Mouse (Mus musculus) limb, embryonic 11.5 days (tissue): ENCODE results near the gene Gsap. TPM values are rescaled to one million over a fixed set of nuclear protein-coding genes. Genes with fewer than 3 reads are reported as not detected.

Experiments used
- ATAC-seq: fragments of 200-750 bp; cut with Nextera tagmentation; 2 replicates; pipeline ENCODE4 v1.8.0; 2017; ENCODE audit warnings: low read depth; ENCODE audit not compliant: insufficient number of reproducible peaks, low FRiP score, low TSS enrichment
- DNase-seq: peaks from one replicate; pipeline ENCODE4 v3.0.0-alpha.2; 2015; ENCODE audit warnings: low spot score
- H3K27ac ChIP-seq: fragments of 300-500 bp; sonication (generic); replicated peaks from 2 replicates; pipeline ENCODE4 v1.5.1; 2014; ENCODE audit warnings: low read depth, mild to moderate bottlenecking, low read length
- H3K27me3 ChIP-seq: fragments of 300-500 bp; sonication (generic); 2 replicates; pipeline ENCODE4 v1.6.1; 2014; ENCODE audit warnings: mild to moderate bottlenecking, low read length, mixed read lengths; ENCODE audit not compliant: control insufficient read depth, insufficient read depth
- H3K36me3 ChIP-seq: fragments of 300-500 bp; sonication (generic); 2 replicates; pipeline ENCODE4 v1.6.1; 2014; ENCODE audit warnings: mild to moderate bottlenecking, low read length, moderate library complexity, mixed read lengths; ENCODE audit not compliant: control insufficient read depth, insufficient read depth
- H3K4me1 ChIP-seq: fragments of 300-500 bp; sonication (generic); 2 replicates; pipeline ENCODE4 v1.6.1; 2014; ENCODE audit warnings: low read length, mixed read lengths; ENCODE audit not compliant: control insufficient read depth, insufficient read depth
- H3K4me2 ChIP-seq: fragments of 300-500 bp; sonication (generic); 2 replicates; pipeline ENCODE4 v1.6.1; 2014; ENCODE audit warnings: low read depth, mild to moderate bottlenecking, moderate library complexity; ENCODE audit not compliant: severe bottlenecking
- H3K4me3 ChIP-seq: fragments of 300-500 bp; sonication (generic); 2 replicates; pipeline ENCODE4 v1.5.1; 2014; ENCODE audit warnings: low read depth, low read length
- H3K9ac ChIP-seq: fragments of 300-500 bp; sonication (generic); 2 replicates; pipeline ENCODE4 v1.6.1; 2014; ENCODE audit warnings: mild to moderate bottlenecking, low read length
- H3K9me3 ChIP-seq: fragments of 300-500 bp; sonication (generic); 2 replicates; pipeline ENCODE4 v1.6.1; 2016; ENCODE audit warnings: low read length; ENCODE audit not compliant: control insufficient read depth
- WGBS: fragments of 180-500 bp; shearing (Covaris S2); extraction: QIAGEN DNeasy Blood & Tissue Kit; methylation state at CpG from one replicate; pipeline ENCODE4 v1.1.7; 2014; 5-methylcytosine and 5-hydroxymethylcytosine counted together
- polyA plus RNA-seq: library from polyadenylated mRNA; unstranded; fragments of >200 nt; fragmentation: Nextera tagmentation; extraction: Ambion mirVana; gene quantifications from 2 replicates; pipeline ENCODE4 v1.2.1, GENCODE M21; 2014

The Gsap gene
- polyA plus RNA-seq, 1 experiment from 2014 or later: 2.2 TPM

DNA sequence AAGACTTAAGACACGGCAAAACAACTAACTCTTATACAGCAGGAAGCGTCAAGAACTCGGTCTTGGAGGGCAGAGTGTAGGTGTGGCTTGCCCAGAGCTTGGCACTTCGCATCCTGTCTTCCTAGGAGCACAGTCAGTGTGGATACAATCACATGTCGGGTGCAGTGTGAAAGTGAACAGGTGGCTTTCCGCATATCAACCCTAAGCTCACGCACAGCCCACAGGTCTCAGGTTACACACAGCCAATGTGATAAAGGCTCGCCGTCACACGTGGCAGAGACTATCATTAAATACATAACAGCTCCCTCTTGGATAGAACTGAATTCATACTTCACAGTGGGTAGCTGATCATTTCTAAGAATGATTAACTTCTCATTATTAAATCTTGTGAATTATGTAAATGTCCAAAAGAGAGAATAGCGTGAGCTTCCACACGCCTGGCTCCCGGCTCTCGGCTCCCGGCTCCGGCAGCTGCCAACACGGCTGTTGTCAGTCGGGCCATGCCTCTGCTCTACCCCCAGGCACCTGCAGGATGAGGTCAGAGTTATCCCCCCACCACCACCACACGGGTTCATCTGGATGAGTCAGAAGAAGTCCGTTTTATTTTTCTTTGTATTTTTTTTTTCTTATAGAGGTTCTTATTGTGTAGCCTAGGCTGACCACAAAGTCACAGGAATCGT is 113.2 kb downstream of the Gsap start:
- Histone ChIP-seq H3K4me3 (no peak overlapping the region), H3K9ac (no peak overlapping the region), H3K4me2 (no peak overlapping the region), H3K9me3 (no peaks in the 10 kb centered on the region), H3K27me3 (no peaks in the 10 kb centered on the region), H3K27ac (no peak overlapping the region), H3K36me3 (no peaks in the 10 kb centered on the region), H3K4me1 (no peaks in the 10 kb centered on the region)
- 73% methylated on average over 21 of the region's 21 CpGs for WGBS
- DNase-seq (peak; percentile 23), ATAC-seq (no peak)

DNA sequence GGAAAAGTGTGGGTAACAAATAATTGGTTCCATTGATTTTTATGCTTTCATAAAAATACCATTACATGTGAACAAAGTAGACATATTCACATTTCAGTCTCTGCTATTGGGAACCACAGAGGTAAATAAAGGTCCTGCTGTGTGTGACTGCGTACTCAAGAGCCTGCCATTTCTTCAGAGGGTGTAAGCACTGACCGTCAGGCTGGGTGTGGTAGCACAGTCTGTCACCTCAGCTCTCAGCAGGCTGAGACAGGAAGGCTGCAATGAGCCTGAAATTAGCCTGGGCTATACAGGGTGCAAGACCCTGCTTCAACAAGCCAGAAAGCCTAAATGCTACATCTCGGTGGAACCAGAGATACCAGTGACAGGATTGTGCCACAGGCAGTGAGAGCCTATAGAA is 114.0 kb downstream of the Gsap start:
- Histone ChIP-seq H3K9ac (no peak overlapping the region), H3K4me1 (no peaks in the 10 kb centered on the region), H3K4me2 (no peak overlapping the region), H3K36me3 (no peaks in the 10 kb centered on the region), H3K27ac (no peak overlapping the region), H3K27me3 (no peaks in the 10 kb centered on the region), H3K4me3 (no peak overlapping the region), H3K9me3 (no peaks in the 10 kb centered on the region)
- 95% methylated on average over 3 of the region's 3 CpGs for whole genome bisulfite sequencing
- DNase-seq (no peak), ATAC-seq (no peak)

- ATAC-seq: no peak
- WGBS: 84% methylated on average over 6 of the region's 6 CpGs
Measured at GRCm38 (mm10) chr5:21301011-21301410, 115.0 kb downstream of the Gsap start.

GRCm38 (mm10) chr5:21307165-21307564 is 121.1 kb downstream of the Gsap start:
- no peak overlapping the region for H3K4me3 ChIP-seq
- no peak overlapping the region for H3K9ac ChIP-seq
- H3K4me2 ChIP-seq: no peak overlapping the region
- no peaks in the 10 kb centered on the region for H3K27me3 ChIP-seq
- H3K27ac ChIP-seq: no peak overlapping the region
- no peak for DNase-seq
- WGBS: 82% methylated on average over 5 of the region's 5 CpGs
- no peaks in the 10 kb centered on the region for H3K4me1 ChIP-seq
- H3K36me3 ChIP-seq: no peaks in the 10 kb centered on the region
- ATAC-seq: no peak
- H3K9me3 ChIP-seq: no peaks in the 10 kb centered on the region

More at GRCm38 (mm10) chr5:21301011-21301410, 115.0 kb downstream of the Gsap start:
- Histone ChIP-seq H3K4me2 (no peak overlapping the region), H3K9ac (no peak overlapping the region), H3K36me3 (no peaks in the 10 kb centered on the region), H3K4me1 (no peaks in the 10 kb centered on the region), H3K27me3 (no peaks in the 10 kb centered on the region), H3K4me3 (no peak overlapping the region), H3K27ac (no peak overlapping the region), H3K9me3 (no peaks in the 10 kb centered on the region)
- no peak for DNase-seq

DNA sequence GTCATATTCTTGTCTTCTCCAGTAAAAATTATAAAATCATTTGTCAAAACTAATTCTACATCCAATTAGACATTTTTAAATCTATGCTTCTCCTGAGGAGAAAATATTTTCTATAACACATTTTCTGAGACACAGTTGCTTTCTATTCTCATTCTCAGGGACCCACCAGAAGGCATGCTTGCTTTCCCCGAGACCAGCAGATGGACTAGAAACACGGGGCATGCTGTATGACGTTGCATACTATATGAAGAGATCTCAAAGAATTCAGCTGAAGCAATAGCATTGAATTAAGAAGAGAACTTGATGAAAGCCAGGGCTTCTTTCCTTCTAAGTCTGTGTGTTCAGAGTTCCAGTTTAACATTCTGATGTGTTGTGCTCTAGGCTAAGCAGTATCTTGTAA is 128.6 kb downstream of the Gsap start:
- H3K27ac ChIP-seq: no peak overlapping the region
- DNase-seq: no peak
- H3K27me3 ChIP-seq: no peaks in the 10 kb centered on the region
- no peak overlapping the region for H3K9ac ChIP-seq
- no peaks in the 10 kb centered on the region for H3K9me3 ChIP-seq
- H3K4me1 ChIP-seq: no peaks in the 10 kb centered on the region
- no peak overlapping the region for H3K4me3 ChIP-seq
- ATAC-seq: no peak
- no peaks in the 10 kb centered on the region for H3K36me3 ChIP-seq
- no peak overlapping the region for H3K4me2 ChIP-seq
- 90% methylated on average over 3 of the region's 3 CpGs for WGBS

DNA sequence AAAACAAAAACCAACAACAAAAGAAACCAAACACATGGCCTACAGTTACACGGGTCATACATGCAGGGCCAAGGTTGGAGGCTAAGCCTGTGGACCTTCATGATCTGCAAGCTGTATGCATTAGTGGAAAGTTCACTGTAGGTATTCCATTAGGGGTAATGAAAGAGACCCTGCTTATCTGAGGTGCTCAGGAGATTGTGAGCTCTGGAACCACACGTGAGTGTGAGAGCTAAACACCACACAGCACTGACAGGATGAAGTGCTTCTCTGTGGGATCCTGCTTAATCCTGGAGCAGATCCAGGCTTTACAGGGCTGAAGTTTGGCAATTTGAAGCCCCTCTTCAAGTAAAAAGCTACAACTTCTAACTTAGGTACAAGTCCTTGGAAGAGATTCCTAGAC is 134.1 kb downstream of the Gsap start:
- Histone ChIP-seq H3K9ac (no peak overlapping the region), H3K36me3 (no peaks in the 10 kb centered on the region), H3K4me2 (no peak overlapping the region), H3K9me3 (no peaks in the 10 kb centered on the region), H3K4me3 (no peak overlapping the region), H3K27me3 (no peaks in the 10 kb centered on the region), H3K27ac (no peak overlapping the region), H3K4me1 (no peaks in the 10 kb centered on the region)
- no peak for DNase-seq
- no peak for ATAC-seq
- WGBS: 88% methylated on average over 2 of the region's 2 CpGs

DNA sequence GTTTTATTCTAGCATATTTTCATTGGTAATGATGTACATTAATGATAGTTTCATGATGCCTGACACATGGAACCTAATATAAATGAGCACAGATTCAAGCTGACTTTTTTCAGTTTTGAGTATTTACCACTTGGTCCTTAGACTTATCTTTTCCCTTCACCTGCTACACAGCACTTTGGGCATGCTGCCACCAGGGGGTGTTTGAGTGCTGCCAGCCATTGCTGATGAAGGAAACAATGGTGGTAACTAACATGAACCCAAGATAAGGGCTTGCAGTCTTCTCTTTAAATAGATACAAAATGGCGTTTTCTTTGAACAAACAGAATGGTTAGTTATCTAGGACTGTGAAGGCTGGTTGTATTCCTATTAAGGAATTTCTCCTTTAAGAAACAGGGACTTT is 140.4 kb downstream of the Gsap start:
- no peak overlapping the region for H3K27ac ChIP-seq
- WGBS: 37% methylated on average over 1 of the region's 1 CpGs
- DNase-seq: peak; percentile 76

DNA sequence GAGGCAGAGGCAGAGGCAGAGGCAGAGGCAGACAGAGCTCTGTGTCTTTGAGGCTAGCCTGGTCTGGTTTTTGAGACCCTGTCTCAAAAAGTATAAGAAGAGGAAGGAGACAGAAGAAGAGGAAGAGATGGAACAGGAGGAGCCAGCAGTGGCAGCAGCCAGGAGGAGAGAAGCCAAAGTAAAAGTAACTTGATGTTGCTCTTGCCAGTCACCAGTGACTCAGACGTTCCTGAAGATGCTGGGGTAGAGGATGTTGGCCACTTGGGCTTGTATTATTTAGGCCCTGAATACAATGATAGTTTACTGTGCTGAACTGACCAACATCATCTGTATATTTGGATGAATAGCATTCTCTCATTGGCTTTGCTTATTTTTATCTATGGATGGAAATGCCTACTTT is 142.5 kb downstream of the Gsap start:
- DNase-seq (no peak), ATAC-seq (no peak)
- 88% methylated on average over 1 of the region's 1 CpGs for WGBS
- H3K36me3 ChIP-seq: no peaks in the 10 kb centered on the region
- H3K27me3 ChIP-seq: no peaks in the 10 kb centered on the region
- no peak overlapping the region for H3K27ac ChIP-seq
- no peak overlapping the region for H3K9ac ChIP-seq
- no peaks in the 10 kb centered on the region for H3K9me3 ChIP-seq
- no peak overlapping the region for H3K4me2 ChIP-seq
- no peak overlapping the region for H3K4me3 ChIP-seq
- H3K4me1 ChIP-seq: no peaks in the 10 kb centered on the region

More for the DNA sequence above, 140.4 kb downstream of the Gsap start:
- no peaks in the 10 kb centered on the region for H3K27me3 ChIP-seq
- no peak overlapping the region for H3K4me3 ChIP-seq
- ATAC-seq: no peak
- H3K4me1 ChIP-seq: no peaks in the 10 kb centered on the region
- H3K36me3 ChIP-seq: no peaks in the 10 kb centered on the region
- H3K9me3 ChIP-seq: no peaks in the 10 kb centered on the region
- H3K4me2 ChIP-seq: no peak overlapping the region
- no peak overlapping the region for H3K9ac ChIP-seq
